Mouse (Mus musculus): ENCODE results near the gene Afdn. TPM values are rescaled to one million over a fixed set of nuclear protein-coding genes. Genes with fewer than 3 reads are reported as not detected.

Afdn gene
- polyA plus RNA-seq, 1 experiment from 2014 or later, result 179 TPM

DNA sequence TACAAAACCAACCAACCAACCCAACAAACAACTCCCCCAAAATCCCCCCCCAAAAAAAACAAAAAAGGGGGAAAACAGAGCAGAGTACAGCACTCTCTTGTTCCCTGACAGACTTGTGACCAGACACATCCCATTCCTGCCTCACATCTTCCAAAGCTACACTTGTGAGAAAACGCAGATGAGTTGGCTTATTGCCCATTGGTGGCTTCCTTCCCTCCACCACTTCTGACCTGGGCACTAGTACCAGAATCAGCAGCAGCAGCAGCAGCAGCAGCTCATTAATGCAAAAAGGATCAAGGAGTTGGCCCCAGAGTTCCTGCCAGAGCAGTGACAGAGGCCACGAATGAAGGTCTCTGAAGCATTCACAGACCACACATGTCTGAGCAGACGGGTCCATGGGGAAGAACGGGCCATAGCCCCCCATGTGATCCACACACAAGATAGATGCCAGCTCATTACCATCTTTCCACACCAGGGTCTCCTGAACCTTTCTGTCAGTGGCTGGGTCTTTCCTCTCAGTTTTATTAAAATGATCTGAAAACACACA is 35.3 kb upstream of the Afdn start:
- Histone ChIP-seq H3K4me1 (peaks cover 13% of the 10 kb centered on the region; the same call in 1 of the 2 replicates), H3K4me2 (replicated peaks) (no peak overlapping the region), H3K9me3 (no peaks in the 10 kb centered on the region), H3K27me3 (no peaks in the 10 kb centered on the region), H3K4me3 (no peak overlapping the region), H3K36me3 (no peaks in the 10 kb centered on the region), H3K27ac (replicated peaks) (no peak overlapping the region), H3K9ac (replicated peaks) (no peak overlapping the region)
- no peak for ATAC-seq (replicated peaks)
- WGBS, result 30% methylated on average over 4 of the region's 4 CpGs

DNA sequence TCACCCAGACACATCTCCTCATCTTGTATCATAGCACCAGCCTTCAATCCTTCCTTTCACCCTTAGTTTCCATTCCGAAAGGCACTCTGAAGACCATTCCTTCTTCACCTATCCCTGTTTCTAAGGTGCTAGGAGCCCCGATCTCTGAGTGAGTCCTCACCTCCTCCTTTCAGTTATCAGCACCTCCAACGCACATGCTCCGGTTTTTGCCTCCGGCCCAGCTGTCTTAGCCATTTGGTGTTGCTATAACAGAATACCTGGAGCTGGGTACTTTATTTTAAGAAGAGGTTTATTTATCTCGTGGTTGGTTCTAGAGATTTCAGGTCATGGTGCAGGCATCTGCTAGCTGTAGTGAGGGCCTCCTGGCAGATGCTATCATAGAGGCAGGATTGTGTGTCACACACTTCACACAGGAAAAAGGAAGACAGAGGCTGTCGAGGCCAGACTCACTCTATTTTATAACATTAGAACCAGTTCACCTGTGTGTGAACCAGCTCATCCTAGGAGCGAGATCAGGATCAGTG is 33.4 kb upstream of the Afdn start:
- Histone ChIP-seq H3K9ac (replicated peaks) (no peak overlapping the region), H3K4me3 (no peak overlapping the region), H3K36me3 (no peaks in the 10 kb centered on the region), H3K4me2 (replicated peaks) (no peak overlapping the region), H3K27me3 (no peaks in the 10 kb centered on the region), H3K4me1 (peaks cover 13% of the 10 kb centered on the region; the same call in 1 of the 2 replicates), H3K27ac (replicated peaks) (no peak overlapping the region), H3K9me3 (no peaks in the 10 kb centered on the region)
- 94% methylated on average over 8 of the region's 8 CpGs for WGBS
- no peak for ATAC-seq (replicated peaks)

DNA sequence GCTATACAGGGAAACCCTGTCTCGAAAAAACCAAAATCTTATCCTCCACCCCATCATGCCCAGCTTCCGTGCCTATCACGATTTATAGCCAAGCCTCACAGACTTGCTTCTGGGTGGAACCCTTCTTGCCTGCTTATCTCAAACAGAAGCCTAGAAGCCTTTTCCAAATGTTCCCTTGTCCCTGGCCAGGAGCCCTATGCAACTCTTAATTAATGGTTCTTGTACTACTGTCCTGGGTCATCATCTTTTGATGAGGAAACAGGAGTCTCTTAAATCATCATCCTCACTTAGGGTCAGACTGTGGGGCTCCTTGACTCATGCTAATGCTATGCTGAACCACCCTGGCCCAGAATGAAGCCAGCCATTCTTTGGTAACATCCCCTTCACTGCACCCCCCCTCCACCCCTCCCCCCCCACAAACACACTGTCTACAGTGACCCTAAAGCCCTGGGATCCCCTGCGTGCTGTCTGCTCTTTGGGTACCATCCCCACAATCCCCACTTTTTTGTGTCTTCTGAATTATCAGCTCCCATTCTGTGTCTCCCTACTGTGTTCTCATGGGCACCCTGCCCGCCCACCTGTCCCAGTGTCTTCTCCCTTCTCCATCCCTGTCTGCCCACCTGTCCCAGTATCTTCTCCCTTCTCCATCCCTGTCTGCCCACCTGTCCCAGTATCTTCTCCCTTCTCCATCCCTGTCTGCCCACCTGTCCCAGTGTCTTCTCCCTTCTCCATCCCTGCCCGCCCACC is 29.2 kb upstream of the Afdn start:
- ATAC-seq (replicated peaks), result no peak
- no peak overlapping the region for H3K4me3 ChIP-seq
- no peaks in the 10 kb centered on the region for H3K27me3 ChIP-seq
- no peaks in the 10 kb centered on the region for H3K36me3 ChIP-seq
- H3K4me1 ChIP-seq, result no peaks in the 10 kb centered on the region; the same call in 1 of the 2 replicates
- no peaks in the 10 kb centered on the region for H3K9me3 ChIP-seq
- no peak overlapping the region for H3K9ac ChIP-seq (replicated peaks)
- H3K27ac ChIP-seq (replicated peaks), result no peak overlapping the region
- H3K4me2 ChIP-seq (replicated peaks), result no peak overlapping the region
- 97% methylated on average over 6 of the region's 6 CpGs for WGBS

DNA sequence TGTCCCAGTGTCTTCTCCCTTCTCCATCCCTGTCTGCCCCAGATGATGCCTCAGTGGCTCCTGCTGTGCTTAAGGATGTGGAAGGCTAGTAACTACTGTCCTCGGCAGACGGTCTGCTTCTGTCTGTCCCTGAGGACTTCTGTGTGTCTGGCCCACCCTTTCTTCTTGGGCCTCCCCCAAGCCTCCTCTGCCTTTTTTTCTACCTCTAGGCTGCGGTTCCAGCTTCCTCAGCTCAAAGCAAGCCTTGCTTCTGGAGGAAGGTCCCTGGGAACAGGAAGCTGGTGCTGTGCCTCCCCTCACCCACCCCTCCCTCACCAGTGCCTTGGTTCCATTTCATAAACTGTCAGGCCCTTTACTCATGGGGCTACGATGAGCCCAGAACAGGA is 28.6 kb upstream of the Afdn start:
- no peaks in the 10 kb centered on the region for H3K36me3 ChIP-seq
- H3K9ac ChIP-seq (replicated peaks), result no peak overlapping the region
- no peak overlapping the region for H3K27ac ChIP-seq (replicated peaks)
- 80% methylated on average over 4 of the region's 4 CpGs for WGBS
- H3K27me3 ChIP-seq, result no peaks in the 10 kb centered on the region
- no peaks in the 10 kb centered on the region for H3K9me3 ChIP-seq
- H3K4me3 ChIP-seq, result no peak overlapping the region
- H3K4me2 ChIP-seq (replicated peaks), result no peak overlapping the region
- no peaks in the 10 kb centered on the region; the same call in 1 of the 2 replicates for H3K4me1 ChIP-seq
- no peak for ATAC-seq (replicated peaks)

DNA sequence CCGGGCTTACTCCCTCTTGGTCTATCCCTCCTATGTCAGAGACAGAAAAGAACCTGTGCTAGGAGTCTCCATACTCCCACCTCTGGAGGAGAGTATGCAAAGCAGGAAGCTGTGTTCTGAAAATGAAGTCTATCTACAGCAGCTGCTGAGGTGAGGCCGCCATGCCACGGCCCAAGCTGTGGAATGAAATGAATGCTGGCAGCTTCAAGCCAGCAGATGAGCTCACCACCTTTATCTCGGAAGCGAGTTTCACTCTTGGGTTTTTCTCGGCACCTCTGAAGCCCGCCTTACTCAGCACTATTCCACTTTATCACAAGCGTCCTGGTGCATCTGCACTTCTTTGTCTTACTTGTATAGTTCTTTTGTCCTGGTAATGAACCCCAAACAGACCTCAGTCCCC is 27.7 kb upstream of the Afdn start:
- 47% methylated on average over 8 of the region's 8 CpGs for WGBS
- peaks cover 3% of the 10 kb centered on the region; the same call in 1 of the 2 replicates for H3K4me1 ChIP-seq
- no peak overlapping the region for H3K4me2 ChIP-seq (replicated peaks)
- no peak for ATAC-seq (replicated peaks)
- no peak overlapping the region for H3K4me3 ChIP-seq
- no peak overlapping the region for H3K27ac ChIP-seq (replicated peaks)
- H3K27me3 ChIP-seq, result no peaks in the 10 kb centered on the region
- H3K9ac ChIP-seq (replicated peaks), result no peak overlapping the region
- H3K36me3 ChIP-seq, result no peaks in the 10 kb centered on the region
- no peaks in the 10 kb centered on the region for H3K9me3 ChIP-seq

DNA sequence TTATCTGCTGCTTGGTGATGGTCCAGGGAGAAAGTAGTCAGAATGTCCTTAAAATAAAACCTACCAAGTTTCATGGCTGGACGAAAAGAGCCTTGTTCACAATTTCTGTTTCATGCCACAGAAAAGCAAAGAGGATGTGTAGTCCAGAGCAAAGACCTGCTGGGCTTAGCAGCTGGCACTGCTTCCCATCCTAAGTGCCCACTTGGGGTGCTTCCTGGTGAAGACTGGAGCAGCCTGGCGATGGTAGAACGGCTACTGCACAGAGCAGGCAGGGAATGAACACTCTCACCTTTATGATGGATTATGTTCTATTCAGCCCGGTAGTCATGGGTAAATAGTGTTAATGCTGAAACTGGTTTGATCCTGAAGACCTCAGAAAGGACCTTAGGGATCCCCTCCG is 26.4 kb upstream of the Afdn start:
- peaks cover 3% of the 10 kb centered on the region; the same call in 1 of the 2 replicates for H3K4me1 ChIP-seq
- no peaks in the 10 kb centered on the region for H3K27me3 ChIP-seq
- H3K36me3 ChIP-seq, result no peaks in the 10 kb centered on the region
- no peaks in the 10 kb centered on the region for H3K9me3 ChIP-seq
- ATAC-seq (replicated peaks), result no peak
- no peak overlapping the region for H3K27ac ChIP-seq (replicated peaks)
- 92% methylated on average over 5 of the region's 5 CpGs for WGBS
- no peak overlapping the region for H3K4me2 ChIP-seq (replicated peaks)
- H3K9ac ChIP-seq (replicated peaks), result no peak overlapping the region
- H3K4me3 ChIP-seq, result no peak overlapping the region

DNA sequence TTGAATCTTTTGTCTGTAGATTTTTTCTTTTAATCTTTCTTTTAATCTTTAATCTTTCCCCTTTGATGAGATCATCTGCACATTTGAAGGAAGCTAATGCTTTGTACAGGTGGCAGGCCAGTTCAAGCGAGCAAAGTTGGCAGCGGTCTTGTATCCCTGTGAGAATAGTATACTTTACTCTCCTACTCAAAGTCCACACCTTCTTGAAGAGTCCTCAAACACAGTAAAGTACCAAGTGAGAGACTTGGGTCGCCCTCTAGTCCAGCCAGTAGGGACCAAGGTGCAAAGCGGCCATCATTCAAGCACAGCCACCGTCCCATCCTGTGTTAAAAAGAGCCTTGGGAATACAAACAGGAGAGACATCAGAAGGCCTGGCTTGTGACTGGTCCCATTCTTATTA is 25.3 kb upstream of the Afdn start:
- Histone ChIP-seq H3K4me1 (peaks cover 3% of the 10 kb centered on the region; the same call in 1 of the 2 replicates), H3K36me3 (no peaks in the 10 kb centered on the region), H3K9me3 (no peaks in the 10 kb centered on the region), H3K27ac (replicated peaks) (no peak overlapping the region), H3K4me2 (replicated peaks) (no peak overlapping the region), H3K4me3 (no peak overlapping the region), H3K27me3 (no peaks in the 10 kb centered on the region), H3K9ac (replicated peaks) (no peak overlapping the region)
- WGBS, result 90% methylated on average over 5 of the region's 5 CpGs
- ATAC-seq (replicated peaks), result no peak

DNA sequence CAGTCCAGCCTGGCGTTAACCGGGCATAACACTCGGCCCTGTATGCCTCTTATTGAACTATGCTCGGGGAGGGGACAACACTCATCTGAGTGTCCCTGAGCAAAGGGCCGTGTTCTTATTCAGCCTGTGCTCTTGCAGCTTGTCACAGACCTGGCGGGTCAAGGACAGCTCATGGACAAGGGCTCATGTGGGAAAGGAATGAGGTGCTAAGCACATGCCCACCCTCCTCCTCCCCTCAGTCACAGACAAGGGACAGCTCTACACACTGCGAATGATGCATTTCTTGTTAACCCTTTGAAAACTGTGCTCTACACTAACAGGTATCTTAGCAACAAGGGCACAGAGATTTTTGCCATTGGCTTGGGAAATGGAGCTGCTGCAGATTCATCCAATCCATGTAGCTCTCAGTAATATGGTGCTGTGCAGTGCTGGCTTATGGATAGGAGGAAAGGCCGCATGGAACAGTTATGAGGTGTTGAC is 24.5 kb upstream of the Afdn start:
- H3K27me3 ChIP-seq, result no peaks in the 10 kb centered on the region
- H3K4me1 ChIP-seq, result peaks cover 3% of the 10 kb centered on the region; the same call in 1 of the 2 replicates
- no peak overlapping the region for H3K4me3 ChIP-seq
- no peak overlapping the region for H3K9ac ChIP-seq (replicated peaks)
- H3K9me3 ChIP-seq, result no peaks in the 10 kb centered on the region
- WGBS, result 69% methylated on average over 8 of the region's 8 CpGs
- H3K27ac ChIP-seq (replicated peaks), result no peak overlapping the region
- H3K4me2 ChIP-seq (replicated peaks), result no peak overlapping the region
- H3K36me3 ChIP-seq, result no peaks in the 10 kb centered on the region
- ATAC-seq (replicated peaks), result peak; percentile 59

DNA sequence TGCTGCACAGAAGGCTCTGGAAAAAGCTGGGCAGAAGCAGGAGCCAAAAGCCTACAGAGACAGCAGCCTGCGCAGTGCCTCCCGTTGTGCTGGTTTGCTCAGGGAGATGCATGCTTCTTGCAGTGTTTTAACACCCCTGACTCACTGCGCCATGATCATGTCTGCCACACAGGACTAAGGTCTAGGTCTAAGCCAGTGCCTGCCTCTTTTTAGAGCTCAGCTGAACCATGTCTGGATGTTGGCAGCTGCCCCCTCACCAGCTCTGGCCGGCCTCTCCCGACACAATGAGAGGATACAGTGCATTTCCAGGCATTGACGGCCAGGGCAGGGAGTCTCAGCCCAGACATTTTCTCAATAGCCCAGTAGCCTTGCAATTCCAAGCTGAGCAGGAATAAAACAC is 23.0 kb upstream of the Afdn start:
- Histone ChIP-seq H3K9me3 (no peaks in the 10 kb centered on the region), H3K4me1 (peaks cover 3% of the 10 kb centered on the region; the same call in 1 of the 2 replicates), H3K4me2 (replicated peaks) (no peak overlapping the region), H3K9ac (replicated peaks) (no peak overlapping the region), H3K36me3 (no peaks in the 10 kb centered on the region), H3K27ac (replicated peaks) (no peak overlapping the region), H3K4me3 (no peak overlapping the region), H3K27me3 (no peaks in the 10 kb centered on the region)
- 57% methylated on average over 6 of the region's 6 CpGs for WGBS
- 0 out of 2 replicates have a peak, but pooled peaks have one; percentile 49 for ATAC-seq (replicated peaks)

DNA sequence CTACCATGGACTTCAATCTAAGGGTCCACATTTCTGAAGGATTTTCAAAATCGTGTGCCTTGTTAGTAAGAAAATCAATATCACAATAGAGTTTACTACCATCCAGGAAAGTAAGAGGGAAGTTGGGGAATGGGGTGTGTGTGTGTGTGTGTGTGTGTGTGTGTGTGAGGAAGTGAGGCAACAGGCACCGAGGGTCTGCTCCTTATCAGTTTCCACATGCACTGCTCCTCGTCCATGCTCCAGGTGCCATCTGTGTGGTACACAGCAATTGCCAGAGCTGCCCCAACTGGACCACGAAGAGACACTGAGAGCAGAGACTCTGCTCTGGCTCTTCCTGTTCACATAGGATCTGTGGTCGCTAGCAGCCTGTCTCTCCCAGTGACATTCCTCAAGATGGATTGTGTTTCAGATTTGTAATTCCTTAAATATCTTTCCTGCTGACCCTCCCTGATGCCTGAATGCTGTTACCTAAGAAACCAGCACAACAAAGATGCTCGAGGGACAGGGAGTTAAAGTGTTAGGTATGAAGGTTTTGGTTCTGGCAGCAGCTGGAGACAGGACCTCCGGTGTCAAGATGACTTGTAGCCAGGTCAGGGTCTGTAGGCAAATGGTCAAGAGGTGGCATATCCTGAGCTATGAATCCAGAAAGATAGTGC is 22.1 kb upstream of the Afdn start:
- no peak overlapping the region for H3K4me3 ChIP-seq
- H3K27me3 ChIP-seq, result no peaks in the 10 kb centered on the region
- no peak overlapping the region for H3K9ac ChIP-seq (replicated peaks)
- no peak overlapping the region for H3K4me2 ChIP-seq (replicated peaks)
- H3K4me1 ChIP-seq, result peaks cover 6% of the 10 kb centered on the region
- WGBS, result 74% methylated on average over 7 of the region's 7 CpGs
- ATAC-seq (replicated peaks), result no peak
- no peaks in the 10 kb centered on the region for H3K9me3 ChIP-seq
- H3K36me3 ChIP-seq, result no peaks in the 10 kb centered on the region
- no peak overlapping the region for H3K27ac ChIP-seq (replicated peaks)

DNA sequence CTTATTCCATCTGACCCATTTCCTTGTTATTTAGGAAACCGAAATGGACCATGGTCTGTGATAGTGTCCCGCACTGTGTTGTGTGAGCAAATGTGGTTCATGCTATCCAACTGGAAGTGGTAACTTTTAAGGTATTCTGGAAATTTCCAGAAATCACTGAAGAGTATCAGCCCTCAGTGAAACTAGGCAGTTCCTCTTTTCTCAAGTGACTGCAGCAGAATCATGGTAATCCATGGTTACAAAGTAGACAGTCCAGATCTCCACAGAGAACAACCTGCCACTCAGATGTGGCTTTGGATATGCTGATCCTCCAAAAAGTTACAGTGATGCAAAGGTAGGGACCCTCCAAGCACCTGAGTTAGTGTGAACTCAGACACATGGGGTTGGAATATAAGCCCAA is 21.4 kb upstream of the Afdn start:
- H3K27me3 ChIP-seq, result no peaks in the 10 kb centered on the region
- no peak overlapping the region for H3K4me3 ChIP-seq
- no peak overlapping the region for H3K4me2 ChIP-seq (replicated peaks)
- H3K27ac ChIP-seq (replicated peaks), result no peak overlapping the region
- 95% methylated on average over 2 of the region's 2 CpGs for WGBS
- no peaks in the 10 kb centered on the region for H3K36me3 ChIP-seq
- H3K9ac ChIP-seq (replicated peaks), result no peak overlapping the region
- ATAC-seq (replicated peaks), result no peak
- H3K4me1 ChIP-seq, result peaks cover 8% of the 10 kb centered on the region
- no peaks in the 10 kb centered on the region for H3K9me3 ChIP-seq

DNA sequence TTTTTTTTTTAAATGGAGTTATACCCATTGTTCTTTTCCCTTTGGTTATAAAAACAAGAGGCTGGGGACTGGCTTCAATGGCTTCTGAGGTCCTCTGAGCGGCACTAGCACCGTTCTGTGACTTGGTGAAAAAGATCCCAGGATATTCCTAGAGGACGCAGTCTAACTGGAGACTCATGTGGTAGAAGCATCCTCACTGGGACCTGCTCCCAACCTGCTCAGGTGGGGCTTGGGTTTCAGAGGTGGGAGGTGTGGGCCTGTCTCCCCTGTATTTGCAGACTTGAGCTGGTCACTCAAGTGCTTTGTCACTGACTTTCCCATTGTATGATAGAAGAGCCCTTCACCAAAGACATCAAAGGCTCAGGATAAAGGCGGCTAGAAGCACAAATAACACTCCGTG is 20.4 kb upstream of the Afdn start:
- Histone ChIP-seq H3K4me1 (peaks cover 13% of the 10 kb centered on the region), H3K9me3 (no peaks in the 10 kb centered on the region), H3K27me3 (no peaks in the 10 kb centered on the region), H3K9ac (replicated peaks) (no peak overlapping the region), H3K4me2 (replicated peaks) (no peak overlapping the region), H3K27ac (replicated peaks) (no peak overlapping the region), H3K4me3 (no peak overlapping the region), H3K36me3 (no peaks in the 10 kb centered on the region)
- no peak for ATAC-seq (replicated peaks)
- 72% methylated on average over 5 of the region's 5 CpGs for WGBS

Measured in forebrain, embryonic 15.5 days (tissue).